In the genomic region with DNA sequence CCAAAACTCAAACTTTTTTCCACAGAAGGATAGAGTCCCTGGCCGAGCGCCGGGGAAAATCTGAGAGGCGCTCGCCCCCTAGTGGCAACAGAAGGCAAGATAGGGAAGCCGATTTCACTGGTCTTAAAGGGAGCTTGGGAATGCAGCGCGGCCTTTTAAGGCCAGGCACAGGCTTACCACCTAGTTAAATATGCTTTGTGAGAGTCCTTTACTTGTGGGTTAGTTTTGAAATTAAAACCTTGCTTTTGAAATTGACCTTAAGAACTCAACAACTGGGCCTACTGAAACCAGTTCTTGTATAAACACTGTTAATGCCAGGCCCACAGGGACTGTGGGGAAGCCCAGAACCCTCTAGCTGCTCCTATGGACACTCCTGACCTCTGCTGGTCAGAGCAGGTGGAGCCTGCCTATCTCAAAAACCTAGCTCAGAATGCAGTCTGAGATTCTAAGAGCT, we compare ENCODE assay signal across 8 mouse cellular contexts. TPM values are rescaled to one million over a fixed set of nuclear protein-coding genes. Genes with fewer than 3 reads are reported as not detected.
DNase-seq lines count a peak whose midpoint lies in the region; ATAC-seq and TF ChIP-seq lines count a peak whose summit lies in the region.

No protein-coding gene starts in this region.

- H3K27me3 ChIP-seq in embryonic facial prominence, embryonic 14.5 days (replicated peaks; ENCODE audit: control insufficient read depth, insufficient read depth, low read length), result no peaks in the 10 kb centered on the region
- 0 out of 2 replicates have a peak, but pooled peaks cover 2% of the 10 kb centered on the region for H3K27me3 ChIP-seq in limb, embryonic 13.5 days
- H3K27me3 ChIP-seq in midbrain, embryonic 16.5 days (ENCODE audit: control insufficient read depth, insufficient read depth, low read depth, low read length), result no peaks in the 10 kb centered on the region
- no peaks in the 10 kb centered on the region for H3K27me3 ChIP-seq in spleen, adult 2 months (ENCODE audit: control insufficient read depth, insufficient read depth, low read length)

- no peaks in the 10 kb centered on the region for H3K9me3 ChIP-seq in embryonic facial prominence, embryonic 14.5 days (ENCODE audit: control insufficient read depth, low read length)
- H3K9me3 ChIP-seq in limb, embryonic 13.5 days, result no peaks in the 10 kb centered on the region
- no peaks in the 10 kb centered on the region for H3K9me3 ChIP-seq in midbrain, embryonic 16.5 days (replicated peaks; ENCODE audit: control insufficient read depth, low read length, poor library complexity, severe bottlenecking)

- DNase-seq in A20 (ENCODE audit: low read depth, low spot score), result peak; percentile 90
- DNase-seq in adrenal gland, postnatal 4 days (ENCODE audit: low spot score in 2 of 2), result peak; percentile 46 to 71
- DNase-seq in embryonic facial prominence, embryonic 14.5 days (ENCODE audit: low spot score), result peak; percentile 89
- DNase-seq in heart, adult 8-10 months (ENCODE audit: low spot score), result peak; percentile 77
- peak; percentile 77 to 82 for DNase-seq in kidney, adult 8-10 months
- DNase-seq in spleen, adult 2 months (ENCODE audit: low read depth in 1 of 2, low spot score in 2 of 2), result peak; percentile 80

- H3K4me2 ChIP-seq in embryonic facial prominence, embryonic 14.5 days (ENCODE audit: low read depth, low read length), result peak overlapping the region; percentile 38; the same call in 1 of the 2 replicates
- H3K4me2 ChIP-seq in limb, embryonic 13.5 days (replicated peaks), result peak overlapping the region; percentile 36; the same call in 1 of the 2 replicates
- no peak overlapping the region for H3K4me2 ChIP-seq in midbrain, embryonic 16.5 days (ENCODE audit: low read length)

- H3K4me1 ChIP-seq in embryonic facial prominence, embryonic 14.5 days (ENCODE audit: control insufficient read depth, insufficient read depth, low read length), result no peaks in the 10 kb centered on the region
- no peaks in the 10 kb centered on the region for H3K4me1 ChIP-seq in limb, embryonic 13.5 days
- no peaks in the 10 kb centered on the region for H3K4me1 ChIP-seq in midbrain, embryonic 16.5 days (ENCODE audit: control insufficient read depth, insufficient read depth, low read length)
- 0 out of 2 replicates have a peak, but pooled peaks cover 3% of the 10 kb centered on the region for H3K4me1 ChIP-seq in spleen, adult 2 months (ENCODE audit: control insufficient read depth, insufficient read depth, insufficient read length)

- H3K9ac ChIP-seq in embryonic facial prominence, embryonic 14.5 days (ENCODE audit: low read depth, low read length), result no peak overlapping the region
- H3K9ac ChIP-seq in limb, embryonic 13.5 days, result no peak overlapping the region
- H3K9ac ChIP-seq in midbrain, embryonic 16.5 days (ENCODE audit: low read depth, low read length), result no peak overlapping the region

- peak; percentile 88 for TF ChIP-seq CTCF in spleen, adult 2 months (IDR thresholded peaks at IDR 0.05; ENCODE audit: extremely low read depth, insufficient read depth, insufficient read length, insufficient replicate concordance)

- no peak for TF ChIP-seq POLR2A in spleen, adult 2 months (IDR thresholded peaks at IDR 0.05; ENCODE audit: low read depth, low read length)

- under 1% methylated on average over 8 of the region's 8 CpGs for WGBS in embryonic facial prominence, embryonic 14.5 days
- under 1% methylated on average over 8 of the region's 8 CpGs for WGBS in limb, embryonic 13.5 days
- 1% methylated on average over 8 of the region's 8 CpGs for WGBS in midbrain, embryonic 16.5 days
- WGBS in spleen, adult 2 months, result 1% methylated on average over 8 of the region's 8 CpGs

- H3K36me3 ChIP-seq in embryonic facial prominence, embryonic 14.5 days (ENCODE audit: control insufficient read depth, insufficient read depth, low read length), result no peaks in the 10 kb centered on the region
- no peaks in the 10 kb centered on the region for H3K36me3 ChIP-seq in limb, embryonic 13.5 days
- no peaks in the 10 kb centered on the region for H3K36me3 ChIP-seq in midbrain, embryonic 16.5 days (ENCODE audit: control insufficient read depth, insufficient read depth, low read length)
- no peaks in the 10 kb centered on the region for H3K36me3 ChIP-seq in spleen, adult 2 months (ENCODE audit: control insufficient read depth, insufficient read depth, low read length)

- peak; percentile 95 for ATAC-seq in embryonic facial prominence, embryonic 14.5 days (ENCODE audit: low read depth)
- ATAC-seq in limb, embryonic 13.5 days (ENCODE audit: low FRiP score, low read depth), result peak; percentile 98
- peak; percentile 97 for ATAC-seq in midbrain, embryonic 16.5 days

- 0 out of 2 replicates have a peak overlapping the region, but pooled peaks have one; percentile 15 for H3K4me3 ChIP-seq in embryonic facial prominence, embryonic 14.5 days (ENCODE audit: low read depth, low read length)
- no peak overlapping the region; the same call in 1 of the 2 replicates for H3K4me3 ChIP-seq in limb, embryonic 13.5 days
- H3K4me3 ChIP-seq in midbrain, embryonic 16.5 days (ENCODE audit: low read depth, low read length), result no peak overlapping the region
- 0 out of 2 replicates have a peak overlapping the region, but pooled peaks have one; percentile 12 for H3K4me3 ChIP-seq in spleen, adult 2 months (ENCODE audit: extremely low read depth, insufficient read depth, insufficient read length)

- H3K27ac ChIP-seq in embryonic facial prominence, embryonic 14.5 days (replicated peaks; ENCODE audit: low read depth, low read length), result no peak overlapping the region
- no peak overlapping the region for H3K27ac ChIP-seq in limb, embryonic 13.5 days
- no peak overlapping the region for H3K27ac ChIP-seq in midbrain, embryonic 16.5 days (ENCODE audit: low read length)
- H3K27ac ChIP-seq in spleen, adult 2 months (ENCODE audit: insufficient read depth, low read length), result peak overlapping the region; percentile 26; the same call in 1 of the 2 replicates

RNA-seq across cellular contexts. Expression of a gene that starts 20.2 kb away (rescaled TPM):
- total RNA-seq in adrenal gland, postnatal 4 days (2021), result 10 to 100 TPM; 17.9 to 18.2 TPM
- polyA plus RNA-seq in embryonic facial prominence, embryonic 14.5 days (2014; fragmentation: Nextera tagmentation; extraction: Ambion mirVana), result 45.5 and 55.6 TPM in 2 replicates
- total RNA-seq in heart, adult 8-10 months (2022), result under 1 TPM; 0.28 to 0.46 (median 0.37) TPM
- polyA plus RNA-seq in limb, embryonic 13.5 days (2015; fragmentation: Nextera tagmentation; extraction: Ambion mirVana), result 53.9 and 57.4 TPM in 2 replicates
- polyA plus RNA-seq in midbrain, embryonic 16.5 days (2015; fragmentation: Nextera tagmentation; extraction: Ambion mirVana), result 7.1 and 8.7 TPM in 2 replicates
- polyA plus RNA-seq in spleen, adult 2 months (2012; rRNA removed), result 4.0 and 6.3 TPM in 2 replicates

Comparison
In these comparisons a context has a peak if more than half of its experiments do, and no peak if none do; other contexts are left out.
1. H3K4me3 ChIP-seq: peak in embryonic facial prominence, embryonic 14.5 days (single experiment) and spleen, adult 2 months (single experiment); none in limb, embryonic 13.5 days (single experiment) and midbrain, embryonic 16.5 days (single experiment).
2. Peak in every context shown above with its lines, with median percentiles within 50 percentile points of each other: DNase-seq and ATAC-seq.